Mouse (Mus musculus) testis, adult 2 months (tissue): ENCODE results near the gene Creb5.

Source experiments
- CTCF ChIP-seq: fragments of 200-500 bp; IDR thresholded peaks from 2 replicates; pipeline ENCODE4 v1.5.1; 2012; ENCODE audit warnings: low read depth, mild to moderate bottlenecking, inconsistent platforms, low read length, moderate library complexity; ENCODE audit not compliant: control insufficient read depth, insufficient read depth, insufficient replicate concordance
- POLR2A ChIP-seq: fragments of 200-500 bp; IDR thresholded peaks from 2 replicates; pipeline ENCODE4 v1.6.1; 2012; ENCODE audit warnings: low read depth, mild to moderate bottlenecking, inconsistent platforms, low read length, moderate library complexity; ENCODE audit not compliant: control insufficient read depth

DNA sequence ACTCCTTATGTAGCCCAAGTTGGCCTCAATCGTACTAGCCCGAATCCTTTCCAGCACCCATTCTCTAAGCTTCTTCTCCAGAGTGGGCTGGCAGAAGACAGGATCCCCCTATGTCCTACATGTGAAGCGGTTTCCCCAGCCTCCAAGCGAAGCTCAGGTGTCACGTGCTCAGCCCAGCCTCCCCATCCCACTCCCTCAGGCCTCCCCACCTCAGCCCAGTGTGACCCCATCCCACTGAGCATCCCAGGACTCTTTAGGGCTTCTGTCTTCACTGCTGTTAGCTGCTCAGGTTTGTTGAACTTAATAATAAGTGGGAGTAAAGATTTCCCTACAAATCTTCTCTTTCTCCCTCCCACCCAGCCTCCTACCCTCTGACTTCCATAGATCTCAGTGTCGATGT, 261.2 kb downstream of the Creb5 start:
- no peak for TF ChIP-seq CTCF
- no peak for TF ChIP-seq POLR2A
